Mouse (Mus musculus) intestine, embryonic 16.5 days (tissue): ENCODE measurements around the gene Kera. TPM values are rescaled to one million over a fixed set of nuclear protein-coding genes. Genes with fewer than 3 reads are reported as not detected.
A peak's percentile ranks its signal among the peaks of the same experiment; 100 is the strongest.

Experiments
- ATAC-seq: fragments of 200-750 bp; cut with Nextera tagmentation; 2 replicates; pipeline ENCODE4 v1.8.0; 2017; ENCODE audit warnings: moderate TSS enrichment, moderate library complexity
- H3K27ac ChIP-seq: fragments of 300-500 bp; sonication (generic); 2 replicates; pipeline ENCODE4 v1.5.1; 2014; ENCODE audit warnings: mild to moderate bottlenecking, low read length
- H3K27me3 ChIP-seq: fragments of 300-500 bp; sonication (generic); replicated peaks from 2 replicates; pipeline ENCODE4 v1.6.1; 2014; ENCODE audit warnings: low read length, control low read depth, mixed read lengths; ENCODE audit not compliant: control insufficient read depth, insufficient read depth
- H3K36me3 ChIP-seq: fragments of 300-500 bp; sonication (generic); 2 replicates; pipeline ENCODE4 v1.6.1; 2014; ENCODE audit warnings: low read length, control low read depth; ENCODE audit not compliant: control insufficient read depth, insufficient read depth
- H3K4me1 ChIP-seq: fragments of 300-500 bp; sonication (generic); 2 replicates; pipeline ENCODE4 v1.6.1; 2014; ENCODE audit warnings: low read length, control low read depth, mixed read lengths; ENCODE audit not compliant: control insufficient read depth, insufficient read depth
- H3K4me2 ChIP-seq: fragments of 300-500 bp; sonication (generic); 2 replicates; pipeline ENCODE4 v1.6.1; 2014; ENCODE audit warnings: low read depth, low read length, control low read depth
- H3K4me3 ChIP-seq: fragments of 300-500 bp; sonication (generic); 2 replicates; pipeline ENCODE4 v1.5.1; 2014; ENCODE audit warnings: mild to moderate bottlenecking, low read length
- H3K9ac ChIP-seq: fragments of 300-500 bp; sonication (generic); 2 replicates; pipeline ENCODE4 v1.6.1; 2014; ENCODE audit warnings: low read depth, low read length
- H3K9me3 ChIP-seq: fragments of 300-500 bp; sonication (generic); 2 replicates; pipeline ENCODE4 v1.6.1; 2016; ENCODE audit warnings: low read length, control low read depth; ENCODE audit not compliant: control insufficient read depth
- WGBS: fragments of 180-500 bp; shearing (Covaris S2); extraction: QIAGEN DNeasy Blood & Tissue Kit; methylation state at CpG from one replicate; pipeline ENCODE4 v1.1.7; 2014; 5-methylcytosine and 5-hydroxymethylcytosine counted together
- polyA plus RNA-seq: library from polyadenylated mRNA; unstranded; fragments of >200 nt; fragmentation: Nextera tagmentation; extraction: Ambion mirVana; gene quantifications from 2 replicates; pipeline ENCODE4 v1.2.1, GENCODE M21; 2015

Kera gene
- 0.13 and 0.20 TPM in 2 replicates for polyA plus RNA-seq

DNA sequence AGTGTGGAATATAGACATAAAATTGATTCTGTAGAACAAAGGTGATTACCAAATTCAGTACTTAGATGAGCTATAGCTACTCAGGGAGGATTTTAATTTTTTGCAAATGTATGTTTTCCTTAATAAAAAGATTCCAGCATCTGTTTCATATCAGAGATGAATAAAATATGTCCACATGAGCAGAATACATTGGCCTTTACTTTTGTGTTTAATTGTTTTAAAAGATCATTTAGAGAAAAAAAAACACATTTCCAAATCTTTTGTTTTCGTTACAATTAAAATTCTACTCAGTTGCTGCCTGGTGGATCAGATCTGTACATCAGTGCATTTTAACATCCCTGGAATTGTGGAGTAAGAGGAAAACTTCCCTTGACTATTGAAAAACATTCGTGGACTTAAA lies at the start of gene Kera:
Kera (plus strand) TSS at position 301 of the 400 bp plus-strand sequence.
- ATAC-seq: no peak
- Histone ChIP-seq H3K9me3 (no peaks in the 10 kb centered on the region), H3K36me3 (no peaks in the 10 kb centered on the region), H3K4me3 (no peak within 1 kb of the TSS), H3K4me2 (no peak within 1 kb of the TSS), H3K27me3 (no peaks in the 10 kb centered on the region), H3K9ac (no peak within 1 kb of the TSS), H3K27ac (no peak within 1 kb of the TSS), H3K4me1 (no peaks in the 10 kb centered on the region)
- WGBS: 82% methylated on average over 2 of the region's 2 CpGs

GRCm38 (mm10) chr10:97564957-97565856 lies 41.5 kb upstream of the Kera start, which contains the start of gene Lum:
Gene Lum (plus strand): TSS chr10:97565128.
- peak within 1 kb of the TSS; percentile 82 for H3K27ac ChIP-seq
- H3K36me3 ChIP-seq: no peaks in the 10 kb centered on the region
- no peaks in the 10 kb centered on the region for H3K9me3 ChIP-seq
- H3K4me3 ChIP-seq: peak within 1 kb of the TSS; percentile 30
- 48% methylated on average over 10 of the region's 10 CpGs for WGBS
- no peaks in the 10 kb centered on the region for H3K4me1 ChIP-seq
- peak within 1 kb of the TSS; percentile 47 for H3K9ac ChIP-seq
- peak; percentile 68; the same call in 1 of the 2 replicates for ATAC-seq
- peak within 1 kb of the TSS; percentile 32 for H3K4me2 ChIP-seq
- H3K27me3 ChIP-seq: no peaks in the 10 kb centered on the region

- H3K9me3 ChIP-seq: no peaks in the 10 kb centered on the region
- H3K9ac ChIP-seq: peak overlapping the region; percentile 55; the same call in 1 of the 2 replicates
- no peak for ATAC-seq
- H3K36me3 ChIP-seq: no peaks in the 10 kb centered on the region
- H3K4me3 ChIP-seq: peak overlapping the region; percentile 20
- peak overlapping the region; percentile 27; the same call in 1 of the 2 replicates for H3K4me2 ChIP-seq
- H3K27ac ChIP-seq: peak overlapping the region; percentile 61; the same call in 1 of the 2 replicates
- H3K4me1 ChIP-seq: no peaks in the 10 kb centered on the region
- 63% methylated on average over 8 of the region's 8 CpGs for WGBS
- H3K27me3 ChIP-seq: no peaks in the 10 kb centered on the region
These were observed 39.1 kb upstream of the Kera start for GRCm38 (mm10) chr10:97567489-97568135.

GRCm38 (mm10) chr10:97582543-97583231 lies 24.0 kb upstream of the Kera start:
- H3K9me3 ChIP-seq: no peaks in the 10 kb centered on the region
- 65% methylated on average over 4 of the region's 4 CpGs for WGBS
- H3K36me3 ChIP-seq: no peaks in the 10 kb centered on the region
- no peak overlapping the region for H3K4me3 ChIP-seq
- H3K27me3 ChIP-seq: no peaks in the 10 kb centered on the region
- ATAC-seq: no peak
- no peak overlapping the region for H3K9ac ChIP-seq
- no peaks in the 10 kb centered on the region for H3K4me1 ChIP-seq
- H3K4me2 ChIP-seq: no peak overlapping the region
- no peak overlapping the region for H3K27ac ChIP-seq

- H3K9me3 ChIP-seq: no peaks in the 10 kb centered on the region
- no peaks in the 10 kb centered on the region for H3K4me1 ChIP-seq
- WGBS: 22% methylated on average over 3 of the region's 3 CpGs
- no peak overlapping the region for H3K27ac ChIP-seq
- H3K4me3 ChIP-seq: no peak overlapping the region
- H3K36me3 ChIP-seq: no peaks in the 10 kb centered on the region
- H3K4me2 ChIP-seq: no peak overlapping the region
- no peaks in the 10 kb centered on the region for H3K27me3 ChIP-seq
- no peak for ATAC-seq
- H3K9ac ChIP-seq: no peak overlapping the region
These were observed 22.5 kb upstream of the Kera start for GRCm38 (mm10) chr10:97584176-97584575.

DNA sequence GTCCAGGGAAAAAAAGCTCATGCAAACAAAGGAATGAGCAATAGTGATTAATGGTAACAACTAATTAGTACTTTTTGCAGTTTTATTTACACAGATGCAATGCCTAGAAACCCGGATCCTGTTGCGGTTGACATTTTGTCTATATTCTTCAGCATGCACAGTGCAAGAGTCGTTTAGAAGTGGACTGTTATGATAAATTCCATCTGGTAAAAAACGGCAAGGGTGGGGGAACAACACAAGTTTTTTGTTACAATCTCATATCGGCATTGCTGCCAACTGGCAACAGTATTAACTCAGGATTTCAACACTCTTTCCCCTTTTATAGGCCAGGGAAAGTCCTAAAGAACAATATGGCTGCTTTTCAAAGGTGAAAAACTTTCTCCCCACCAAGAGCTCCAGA lies 19.5 kb upstream of the Kera start:
- peak overlapping the region; percentile 16; the same call in 1 of the 2 replicates for H3K27ac ChIP-seq
- no peak overlapping the region for H3K4me3 ChIP-seq
- no peaks in the 10 kb centered on the region for H3K27me3 ChIP-seq
- 53% methylated on average over 5 of the region's 5 CpGs for WGBS
- H3K4me2 ChIP-seq: no peak overlapping the region
- no peaks in the 10 kb centered on the region for H3K4me1 ChIP-seq
- no peaks in the 10 kb centered on the region for H3K36me3 ChIP-seq
- no peaks in the 10 kb centered on the region for H3K9me3 ChIP-seq
- peak; percentile 42; the same call in 1 of the 2 replicates for ATAC-seq
- H3K9ac ChIP-seq: no peak overlapping the region

DNA sequence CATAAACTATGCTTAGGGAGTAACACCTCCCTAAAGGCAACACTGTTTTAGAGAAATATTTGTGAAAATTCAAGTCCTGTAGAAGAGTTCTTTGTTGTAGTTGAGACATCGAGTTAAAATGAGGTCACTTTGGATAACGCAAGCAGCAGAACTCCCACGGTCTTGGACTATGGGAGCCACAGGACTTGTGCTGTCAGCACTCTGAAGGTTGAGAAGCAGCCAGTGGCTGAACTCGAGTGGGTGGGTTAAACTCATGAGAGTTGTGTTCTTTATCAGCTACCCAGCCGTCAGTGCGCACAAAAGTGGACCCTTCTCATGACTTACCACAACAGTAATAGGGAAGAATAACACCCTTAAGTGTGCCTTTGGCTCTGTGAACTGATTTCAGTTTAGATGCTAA lies 17.1 kb upstream of the Kera start:
- Histone ChIP-seq H3K9ac (no peak overlapping the region), H3K27me3 (no peaks in the 10 kb centered on the region), H3K36me3 (no peaks in the 10 kb centered on the region), H3K9me3 (no peaks in the 10 kb centered on the region), H3K4me1 (no peaks in the 10 kb centered on the region), H3K4me3 (no peak overlapping the region), H3K27ac (no peak overlapping the region), H3K4me2 (no peak overlapping the region)
- ATAC-seq: no peak
- 76% methylated on average over 6 of the region's 6 CpGs for WGBS

DNA sequence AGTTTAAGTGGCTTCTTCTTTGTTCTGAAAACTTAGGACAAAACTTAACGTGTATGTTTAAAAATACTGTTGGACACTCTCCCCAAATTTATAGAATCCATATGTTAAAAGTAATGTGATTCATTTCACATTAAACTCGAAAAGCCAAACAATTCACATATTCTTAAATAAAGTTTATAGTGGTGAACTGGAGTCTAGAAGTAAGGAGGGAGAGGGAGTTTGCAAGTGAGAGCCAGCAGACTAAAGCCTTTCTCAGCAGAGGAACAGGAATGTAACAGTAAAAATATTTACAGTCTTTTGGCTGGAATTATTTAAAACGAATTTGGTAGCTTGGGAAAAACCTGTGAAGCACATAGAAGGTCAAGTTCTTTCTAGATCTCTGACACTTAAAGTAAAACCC lies 15.6 kb upstream of the Kera start:
- no peak for ATAC-seq
- H3K27ac ChIP-seq: no peak overlapping the region

DNA sequence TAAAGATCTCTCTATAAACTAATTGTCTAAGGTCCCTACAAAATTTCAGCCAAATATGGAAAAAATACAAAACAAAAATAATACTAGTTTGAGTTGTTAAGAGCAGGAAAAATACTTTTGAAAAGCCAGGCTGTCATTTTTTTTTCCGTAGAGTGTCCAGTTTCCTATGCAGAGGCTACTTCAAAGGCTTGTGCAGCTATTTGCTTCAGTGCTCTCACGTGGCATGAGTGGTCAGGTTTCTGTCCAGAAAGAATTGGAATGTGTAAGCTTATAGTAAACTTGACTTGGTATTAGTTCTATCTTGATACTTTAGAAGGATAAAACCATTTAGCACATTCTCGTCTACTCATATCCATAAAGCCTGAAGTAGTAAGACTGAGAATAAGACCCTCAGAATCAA lies 15.0 kb upstream of the Kera start:
- H3K36me3 ChIP-seq: no peaks in the 10 kb centered on the region
- H3K27me3 ChIP-seq: no peaks in the 10 kb centered on the region
- no peak for ATAC-seq
- H3K4me3 ChIP-seq: no peak overlapping the region
- 62% methylated on average over 3 of the region's 3 CpGs for WGBS
- no peak overlapping the region for H3K27ac ChIP-seq
- H3K4me1 ChIP-seq: no peaks in the 10 kb centered on the region
- H3K9ac ChIP-seq: no peak overlapping the region
- no peaks in the 10 kb centered on the region for H3K9me3 ChIP-seq
- no peak overlapping the region for H3K4me2 ChIP-seq

More for the DNA sequence above, 15.6 kb upstream of the Kera start:
- 35% methylated on average over 3 of the region's 3 CpGs for WGBS
- no peaks in the 10 kb centered on the region for H3K36me3 ChIP-seq
- no peaks in the 10 kb centered on the region for H3K4me1 ChIP-seq
- no peaks in the 10 kb centered on the region for H3K9me3 ChIP-seq
- H3K4me2 ChIP-seq: no peak overlapping the region
- H3K9ac ChIP-seq: no peak overlapping the region
- no peaks in the 10 kb centered on the region for H3K27me3 ChIP-seq
- no peak overlapping the region for H3K4me3 ChIP-seq
